Mouse (Mus musculus): ENCODE data around the gene Grap2. TPM values are rescaled to one million over a fixed set of nuclear protein-coding genes. Genes with fewer than 3 reads are reported as not detected.

Grap2 gene
- polyA plus RNA-seq, 1 experiment = under 0.01 TPM

GRCm38 (mm10) chr15:80694125-80694910 lies 121.9 kb downstream of the Grap2 start:
- Histone ChIP-seq H3K79me3 (ENCODE audit: low read depth) (no peaks in the 10 kb centered on the region), H3K36me3 (ENCODE audit: control insufficient read depth, insufficient read depth) (no peaks in the 10 kb centered on the region), H3K79me2 (ENCODE audit: control insufficient read depth, insufficient read depth) (no peaks in the 10 kb centered on the region), H3ac (ENCODE audit: control insufficient read depth, insufficient read length, low read depth) (no peak overlapping the region), H3K27me3 (ENCODE audit: control insufficient read depth, insufficient read depth, insufficient read length) (peaks cover 44% of the 10 kb centered on the region), H3K4me3 (ENCODE audit: insufficient read depth, poor library complexity, severe bottlenecking) (no peak overlapping the region)
- TF ChIP-seq MYOG (IDR thresholded peaks at IDR 0.05; ENCODE audit: control insufficient read depth, extremely low read depth, insufficient read length) (no peak), FOSL1 (IDR thresholded peaks at IDR 0.05; ENCODE audit: insufficient read depth, low read length, poor library complexity, severe bottlenecking) (no peak), CEBPB (IDR thresholded peaks at IDR 0.05; ENCODE audit: low read depth) (no peak), CTCF (IDR thresholded peaks at IDR 0.05; ENCODE audit: control insufficient read depth, insufficient read depth, insufficient read length) (peak; percentile 71), MAX (IDR thresholded peaks at IDR 0.05) (no peak), MYOD1 (IDR thresholded peaks at IDR 0.05; ENCODE audit: control insufficient read depth, insufficient read length, low read depth) (no peak)

DNA sequence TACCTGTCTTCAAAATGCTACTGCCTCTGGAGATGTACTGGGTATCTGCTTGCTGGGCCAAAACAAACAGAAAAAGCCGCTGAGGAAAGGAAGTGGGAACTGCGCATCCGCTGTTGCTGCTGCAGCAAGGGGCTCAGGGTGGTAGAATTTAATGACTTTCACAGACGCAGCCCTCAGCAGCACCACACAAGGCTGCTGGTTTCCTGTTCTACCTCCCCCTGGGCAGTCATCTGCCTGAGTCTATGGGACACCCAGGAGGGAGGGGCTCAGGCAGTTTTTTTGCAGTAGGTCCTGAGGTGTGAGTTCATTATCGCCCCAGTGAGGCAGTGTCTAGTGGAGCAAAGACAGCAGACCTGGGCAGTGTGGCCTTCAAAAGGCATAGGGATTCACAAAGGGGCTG lies 125.2 kb downstream of the Grap2 start:
- no peaks in the 10 kb centered on the region for H3K79me3 ChIP-seq (ENCODE audit: low read depth)
- H3K4me3 ChIP-seq (ENCODE audit: insufficient read depth, poor library complexity, severe bottlenecking) = no peak overlapping the region
- no peaks in the 10 kb centered on the region for H3K36me3 ChIP-seq (ENCODE audit: control insufficient read depth, insufficient read depth)
- H3K79me2 ChIP-seq (ENCODE audit: control insufficient read depth, insufficient read depth) = no peaks in the 10 kb centered on the region
- H3ac ChIP-seq (ENCODE audit: control insufficient read depth, insufficient read length, low read depth) = no peak overlapping the region
- TF ChIP-seq MAX (IDR thresholded peaks at IDR 0.05) (no peak), USF1 (IDR thresholded peaks at IDR 0.05; ENCODE audit: low read depth) (no peak), FOSL1 (IDR thresholded peaks at IDR 0.05; ENCODE audit: insufficient read depth, low read length, poor library complexity, severe bottlenecking) (no peak), MYOD1 (IDR thresholded peaks at IDR 0.05; ENCODE audit: control insufficient read depth, insufficient read length, low read depth) (no peak), CEBPB (IDR thresholded peaks at IDR 0.05; ENCODE audit: low read depth) (no peak), CTCF (IDR thresholded peaks at IDR 0.05; ENCODE audit: control insufficient read depth, insufficient read depth, insufficient read length) (no peak), MYOG (IDR thresholded peaks at IDR 0.05; ENCODE audit: control insufficient read depth, extremely low read depth, insufficient read length) (no peak)
- peaks cover 45% of the 10 kb centered on the region for H3K27me3 ChIP-seq (ENCODE audit: control insufficient read depth, insufficient read depth, insufficient read length)

DNA sequence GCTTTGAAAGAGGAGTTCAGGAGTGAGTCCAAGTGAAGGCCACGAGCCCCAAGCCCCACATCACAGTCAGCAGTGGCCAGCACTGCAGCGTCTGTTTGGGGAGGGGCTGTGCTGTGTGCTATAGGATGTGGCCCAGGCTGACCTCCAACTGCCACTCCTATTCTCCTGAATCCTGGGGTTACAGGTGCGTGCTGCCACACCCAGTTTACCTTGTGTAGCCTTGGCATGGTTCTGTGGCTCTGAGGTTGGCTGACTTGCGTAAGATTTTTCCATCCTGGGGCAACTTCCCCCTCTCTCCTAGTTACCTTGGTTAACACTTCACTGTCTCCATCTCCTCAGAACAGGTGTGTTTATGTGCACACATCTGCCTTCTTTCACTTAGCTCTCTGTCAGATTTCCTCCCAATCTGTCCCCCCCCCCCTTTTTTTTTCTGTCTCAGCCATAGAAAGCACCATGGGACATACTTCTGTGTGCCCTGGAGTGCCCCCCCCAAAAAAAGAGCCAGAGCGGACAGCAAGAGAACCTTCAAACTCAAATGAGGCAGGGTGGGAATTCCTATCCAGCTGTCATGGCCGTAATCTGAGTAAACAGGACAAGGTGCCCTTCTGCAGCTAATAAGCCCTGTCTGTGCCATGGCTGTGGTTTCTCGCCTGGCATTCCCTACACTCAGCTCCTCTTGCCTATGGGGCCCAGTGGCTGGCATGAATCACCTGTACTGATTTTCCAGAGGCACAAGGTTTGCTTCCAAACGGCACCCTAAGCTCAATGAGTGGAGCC lies 129.3 kb downstream of the Grap2 start:
- no peaks in the 10 kb centered on the region for H3K79me2 ChIP-seq (ENCODE audit: control insufficient read depth, insufficient read depth)
- no peaks in the 10 kb centered on the region for H3K36me3 ChIP-seq (ENCODE audit: control insufficient read depth, insufficient read depth)
- no peak for TF ChIP-seq CEBPB (IDR thresholded peaks at IDR 0.05; ENCODE audit: low read depth)
- no peak for TF ChIP-seq MYOD1 (IDR thresholded peaks at IDR 0.05; ENCODE audit: control insufficient read depth, insufficient read length, low read depth)
- TF ChIP-seq USF1 (IDR thresholded peaks at IDR 0.05; ENCODE audit: low read depth) = no peak
- TF ChIP-seq CTCF (IDR thresholded peaks at IDR 0.05; ENCODE audit: control insufficient read depth, insufficient read depth, insufficient read length) = no peak
- no peak for TF ChIP-seq MYOG (IDR thresholded peaks at IDR 0.05; ENCODE audit: control insufficient read depth, extremely low read depth, insufficient read length)
- no peak for TF ChIP-seq FOSL1 (IDR thresholded peaks at IDR 0.05; ENCODE audit: insufficient read depth, low read length, poor library complexity, severe bottlenecking)
- TF ChIP-seq MAX (IDR thresholded peaks at IDR 0.05) = no peak
- no peak overlapping the region for H3K4me3 ChIP-seq (ENCODE audit: insufficient read depth, poor library complexity, severe bottlenecking)
- no peak overlapping the region for H3ac ChIP-seq (ENCODE audit: control insufficient read depth, insufficient read length, low read depth)
- no peaks in the 10 kb centered on the region for H3K79me3 ChIP-seq (ENCODE audit: low read depth)
- H3K27me3 ChIP-seq (ENCODE audit: control insufficient read depth, insufficient read depth, insufficient read length) = peaks cover 36% of the 10 kb centered on the region

Small RNAs within 50 kb of the gene (microRNA-seq; reads per million reads assigned to microRNA genes)
- not detected for gene Mir6957 (ENCODE audit: borderline microRNAs expressed)

Other genes with a start within 250 kb of the Grap2 start
- 0.02 TPM for gene Enthd1, start 7.4 kb upstream of the Grap2 start, polyA plus RNA-seq (2012; fragmentation: generic; extraction: Trizol)
- 0.01 TPM for gene Fam83f, start 99.3 kb downstream of the Grap2 start, polyA plus RNA-seq (2012; fragmentation: generic; extraction: Trizol)
- gene Tnrc6b, start 138.7 kb downstream of the Grap2 start, polyA plus RNA-seq (2012; fragmentation: generic; extraction: Trizol) = 9.4 TPM